Comparison of ENCODE assay signal across 18 mouse cellular contexts in genomic region chr12:10231144-10231543, GRCm38 (mm10).
A peak's percentile ranks its signal among the peaks of the same experiment; 100 is the strongest.
DNase-seq lines count a peak whose midpoint lies in the region; ATAC-seq and TF ChIP-seq lines count a peak whose summit lies in the region.
"Had no signal": no experiment of that assay in that cellular context is flagged by ENCODE, and none has a peak within 500 bp of the region (broad histone marks: within the 10 kb centered on the region; RNA-seq: fewer than 3 reads in every experiment).

No protein-coding gene starts in this region.

- intact Hi-C loops in heart, postnatal 10 days (cut with DNase I) = no loop called here

- no peak overlapping the region for H3K4me2 ChIP-seq in heart, embryonic 16.5 days (ENCODE audit: low read depth, low read length)
- H3K4me2 ChIP-seq in lung, embryonic 16.5 days (ENCODE audit: low read depth, low read length) = no peak overlapping the region
- peak overlapping the region; percentile 63 for H3K4me2 ChIP-seq in myocyte (ENCODE audit: low read depth)
- H3K4me2 ChIP-seq: forebrain, embryonic 13.5 days; hindbrain, embryonic 14.5 days; midbrain, embryonic 15.5 days; stomach, embryonic 15.5 days had no signal

- no peak for TF ChIP-seq POLR2A in myocyte (IDR thresholded peaks at IDR 0.05; ENCODE audit: insufficient read length, low read depth)

- no peak for DNase-seq in heart, postnatal 10 days
- no peak for DNase-seq in lung, postnatal 25 days (ENCODE audit: low spot score)
- DNase-seq in Patski (ENCODE audit: low read depth, low spot score) = peak; percentile 31
- no peak for DNase-seq in left cerebral cortex, adult 11 months (ENCODE audit: low spot score)
- DNase-seq: adrenal gland, postnatal 14 days; cerebellum, adult 9-11 months; gastrocnemius, postnatal 25 days; kidney, adult 9 months; liver; right cerebral cortex, postnatal 25 days had no signal

- H3K9me3 ChIP-seq in heart, embryonic 16.5 days (replicated peaks; ENCODE audit: control insufficient read depth, low read length) = no peaks in the 10 kb centered on the region
- no peaks in the 10 kb centered on the region for H3K9me3 ChIP-seq in lung, embryonic 16.5 days (ENCODE audit: control insufficient read depth, low read length)
- H3K9me3 ChIP-seq: forebrain, embryonic 13.5 days; megakaryocyte, embryonic 14.5 days; midbrain, embryonic 15.5 days; stomach, embryonic 15.5 days had no signal

- H3K27ac ChIP-seq in heart, embryonic 16.5 days (ENCODE audit: low read length) = no peak overlapping the region
- H3K27ac ChIP-seq in lung, embryonic 16.5 days (ENCODE audit: low read length) = 0 out of 2 replicates have a peak overlapping the region, but pooled peaks have one; percentile 19
- H3K27ac ChIP-seq: forebrain, embryonic 13.5 days; hindbrain, embryonic 14.5 days; midbrain, embryonic 15.5 days; stomach, embryonic 15.5 days had no signal

- in situ Hi-C loops in Patski (cut with MboI; ENCODE audit: low pct_unique_long_range_greater_than_20kb) = loop anchor here (5.0 kb wide), 2 partner anchors 206 to 306 kb away; no protein-coding TSS in a partner anchor

- no peaks in the 10 kb centered on the region for H3K36me3 ChIP-seq in heart, embryonic 16.5 days (ENCODE audit: control insufficient read depth, insufficient read depth)
- H3K36me3 ChIP-seq in lung, embryonic 16.5 days (ENCODE audit: control insufficient read depth, insufficient read depth, low read length) = no peaks in the 10 kb centered on the region
- H3K36me3 ChIP-seq in myocyte (ENCODE audit: control insufficient read depth, insufficient read depth) = no peaks in the 10 kb centered on the region
- H3K36me3 ChIP-seq: midbrain, embryonic 15.5 days; stomach, embryonic 15.5 days had no signal

- TF ChIP-seq CTCF in Patski (IDR thresholded peaks at IDR 0.05) = no peak

- CTCF ChIA-PET in Patski (lab: Charles Lee) = no interaction called here

- H3K27me3 ChIP-seq in heart, embryonic 16.5 days (ENCODE audit: control insufficient read depth, insufficient read depth, low read length) = no peaks in the 10 kb centered on the region
- H3K27me3 ChIP-seq in lung, embryonic 16.5 days (ENCODE audit: control insufficient read depth, insufficient read depth, low read depth, low read length) = no peaks in the 10 kb centered on the region
- H3K27me3 ChIP-seq in Patski (no peaks in the 10 kb centered on the region), myocyte (ENCODE audit: control insufficient read depth, insufficient read depth, insufficient read length) (no peaks in the 10 kb centered on the region)
- H3K27me3 ChIP-seq: forebrain, embryonic 13.5 days; megakaryocyte, embryonic 14.5 days; midbrain, embryonic 15.5 days; stomach, embryonic 15.5 days had no signal

- 24% methylated on average over 4 of the region's 4 CpGs for WGBS in heart, embryonic 16.5 days
- WGBS in lung, embryonic 16.5 days = 34% methylated on average over 4 of the region's 4 CpGs

- POLR2A ChIA-PET in Patski (lab: Charles Lee) = no interaction called here

- H3K79me2 ChIP-seq in myocyte (ENCODE audit: control insufficient read depth, insufficient read depth) = no peaks in the 10 kb centered on the region

- peak; percentile 45; the same call in 1 of the 2 replicates for ATAC-seq in heart, embryonic 16.5 days (replicated peaks; ENCODE audit: extremely low read depth, insufficient read depth, low FRiP score)
- ATAC-seq in lung, embryonic 16.5 days (ENCODE audit: low read depth) = peak; percentile 73
- ATAC-seq in Patski = peak; percentile 82
- ATAC-seq: forebrain, embryonic 13.5 days; midbrain, embryonic 15.5 days had no signal

- H3K9ac ChIP-seq in heart, embryonic 16.5 days (ENCODE audit: low read length) = no peak overlapping the region
- H3K9ac ChIP-seq in lung, embryonic 16.5 days (ENCODE audit: low read length) = no peak overlapping the region
- H3K9ac ChIP-seq: forebrain, embryonic 13.5 days; hindbrain, embryonic 14.5 days; midbrain, embryonic 15.5 days; stomach, embryonic 15.5 days had no signal

- H3ac ChIP-seq in myocyte (ENCODE audit: control insufficient read depth, insufficient read length) = no peak overlapping the region

- H3K4me1 ChIP-seq in heart, embryonic 16.5 days (ENCODE audit: control insufficient read depth, insufficient read depth, low read length) = no peaks in the 10 kb centered on the region
- H3K4me1 ChIP-seq in lung, embryonic 16.5 days (replicated peaks; ENCODE audit: control insufficient read depth, insufficient read depth, low read length) = no peaks in the 10 kb centered on the region
- H3K4me1 ChIP-seq: forebrain, embryonic 13.5 days; megakaryocyte, embryonic 14.5 days; midbrain, embryonic 15.5 days; stomach, embryonic 15.5 days had no signal

- H3K4me3 ChIP-seq in heart, embryonic 16.5 days (ENCODE audit: low read length) = no peak overlapping the region
- no peak overlapping the region for H3K4me3 ChIP-seq in lung, embryonic 16.5 days (ENCODE audit: low read length)
- H3K4me3 ChIP-seq in myocyte = no peak overlapping the region
- H3K4me3 ChIP-seq: forebrain, embryonic 13.5 days; megakaryocyte, embryonic 14.5 days; midbrain, embryonic 15.5 days; stomach, embryonic 15.5 days had no signal

TF ChIP-seq in myocyte, 11 proteins besides CTCF, POLR2A, EP300 and RAD21:
- no peak for TF ChIP-seq USF1 (IDR thresholded peaks at IDR 0.05; ENCODE audit: low read depth)
- TF ChIP-seq CEBPB (IDR thresholded peaks at IDR 0.05; ENCODE audit: insufficient read depth, poor library complexity, severe bottlenecking) = 0 out of 2 replicates have a peak, but pooled peaks have one; percentile 2
